Mouse (Mus musculus): ENCODE results near the gene Rhebl1. TPM values are rescaled to one million over a fixed set of nuclear protein-coding genes. Genes with fewer than 3 reads are reported as not detected.

Rhebl1 gene
- polyA plus RNA-seq, 1 experiment from 2014 or later: 9.5 TPM

DNA sequence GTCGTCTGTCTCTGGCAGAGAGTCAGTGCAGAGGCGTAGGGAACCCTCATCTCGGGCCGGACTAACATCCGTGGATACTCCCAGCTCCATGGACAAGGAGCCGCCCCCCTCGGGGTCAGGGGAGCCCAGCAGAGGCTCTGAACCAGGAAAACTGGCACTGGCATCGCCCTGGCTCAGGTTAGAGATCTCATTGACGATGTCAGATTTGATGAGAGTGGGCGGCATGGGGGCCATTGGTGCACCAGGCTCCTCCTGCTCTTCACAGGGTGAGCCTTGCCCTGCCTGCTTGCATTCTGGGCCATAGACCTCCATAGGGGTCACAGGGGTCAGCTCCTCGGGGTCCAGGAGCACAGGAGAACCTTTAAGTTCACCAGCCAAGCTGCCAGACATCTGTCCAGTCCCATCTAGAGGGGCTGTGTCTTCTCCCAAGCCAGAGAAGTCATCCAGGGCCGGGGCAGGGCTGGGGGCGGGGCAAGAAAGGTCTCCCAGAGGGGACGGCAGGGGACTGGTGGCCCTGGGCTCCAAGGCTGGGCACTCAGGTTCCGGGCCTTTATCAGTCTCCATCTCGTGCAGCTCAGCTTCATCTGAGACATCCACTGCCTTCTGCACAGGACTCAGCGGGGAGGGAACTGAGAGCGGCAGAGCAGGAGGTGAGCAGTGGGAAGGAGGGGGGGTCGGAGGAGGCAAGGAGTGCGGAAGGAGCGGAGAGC is 32.5 kb downstream of the Rhebl1 start:
- DNase-seq (no peak), ATAC-seq (ENCODE audit: insufficient read depth) (no peak)
- no peak overlapping the region for H3K4me2 ChIP-seq
- no peak overlapping the region for H3K27ac ChIP-seq (ENCODE audit: low read depth)
- H3K9me3 ChIP-seq (ENCODE audit: low read depth, low read length): no peaks in the 10 kb centered on the region
- no peaks in the 10 kb centered on the region for H3K27me3 ChIP-seq (ENCODE audit: insufficient read depth, low read length)
- WGBS: 84% methylated on average over 21 of the region's 21 CpGs
- TF ChIP-seq CTCF (IDR thresholded peaks at IDR 0.05; ENCODE audit: low read depth): no peak
- H3K4me3 ChIP-seq (ENCODE audit: low read depth, low read length): no peak overlapping the region
- no peaks in the 10 kb centered on the region for H3K4me1 ChIP-seq (ENCODE audit: insufficient read depth)
- H3K36me3 ChIP-seq (ENCODE audit: insufficient read depth): peaks cover 98% of the 10 kb centered on the region
- no peak overlapping the region for H3K9ac ChIP-seq

- TF ChIP-seq CTCF (IDR thresholded peaks at IDR 0.05; ENCODE audit: low read depth): no peak
- Histone ChIP-seq H3K4me2 (no peak overlapping the region), H3K4me3 (ENCODE audit: low read depth, low read length) (no peak overlapping the region), H3K9ac (no peak overlapping the region), H3K27me3 (ENCODE audit: insufficient read depth, low read length) (no peaks in the 10 kb centered on the region), H3K36me3 (ENCODE audit: insufficient read depth) (peaks cover 100% of the 10 kb centered on the region), H3K9me3 (ENCODE audit: low read depth, low read length) (no peaks in the 10 kb centered on the region), H3K27ac (ENCODE audit: low read depth) (no peak overlapping the region), H3K4me1 (ENCODE audit: insufficient read depth) (no peaks in the 10 kb centered on the region)
- ATAC-seq (ENCODE audit: insufficient read depth) (no peak), DNase-seq (no peak)
- 88% methylated on average over 18 of the region's 18 CpGs for WGBS
These were observed 33.4 kb downstream of the Rhebl1 start for GRCm38 (mm10) chr15:98860921-98861320.

GRCm38 (mm10) chr15:98859319-98860043 is 34.9 kb downstream of the Rhebl1 start:
- no peak overlapping the region for H3K4me3 ChIP-seq (ENCODE audit: low read depth, low read length)
- 74% methylated on average over 9 of the region's 9 CpGs for WGBS
- no peak for TF ChIP-seq CTCF (IDR thresholded peaks at IDR 0.05; ENCODE audit: low read depth)
- peaks cover 100% of the 10 kb centered on the region for H3K36me3 ChIP-seq (ENCODE audit: insufficient read depth)
- no peak for ATAC-seq (ENCODE audit: insufficient read depth)
- no peak overlapping the region for H3K27ac ChIP-seq (ENCODE audit: low read depth)
- no peak for DNase-seq
- H3K4me1 ChIP-seq (ENCODE audit: insufficient read depth): no peaks in the 10 kb centered on the region
- H3K4me2 ChIP-seq: no peak overlapping the region
- H3K27me3 ChIP-seq (ENCODE audit: insufficient read depth, low read length): no peaks in the 10 kb centered on the region
- H3K9ac ChIP-seq: no peak overlapping the region
- no peaks in the 10 kb centered on the region for H3K9me3 ChIP-seq (ENCODE audit: low read depth, low read length)

DNA sequence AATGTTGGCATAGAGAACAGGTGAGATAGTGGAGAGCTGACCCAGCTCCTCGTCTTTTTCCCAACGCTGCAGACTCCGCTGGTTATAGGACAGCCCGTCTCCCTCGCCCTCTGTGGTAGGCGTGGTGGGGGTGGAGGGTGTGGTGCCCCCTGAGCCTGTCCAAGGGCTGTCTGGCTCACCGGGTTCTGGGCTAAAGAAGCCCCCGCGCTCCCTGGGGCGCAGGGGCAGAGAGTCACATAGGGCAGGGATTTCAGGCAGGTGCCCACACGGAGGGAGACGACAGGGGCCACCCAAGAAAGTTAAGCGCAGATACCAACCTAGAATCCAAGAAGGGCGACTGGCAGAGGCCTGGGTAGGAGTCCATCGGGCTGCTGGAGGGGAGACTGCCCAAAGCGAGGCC is 40.1 kb downstream of the Rhebl1 start:
- Histone ChIP-seq H3K27ac (ENCODE audit: low read depth) (no peak overlapping the region), H3K27me3 (ENCODE audit: insufficient read depth, low read length) (no peaks in the 10 kb centered on the region), H3K9me3 (ENCODE audit: low read depth, low read length) (no peaks in the 10 kb centered on the region), H3K9ac (no peak overlapping the region), H3K4me3 (ENCODE audit: low read depth, low read length) (no peak overlapping the region), H3K36me3 (ENCODE audit: insufficient read depth) (peaks cover 100% of the 10 kb centered on the region), H3K4me2 (no peak overlapping the region), H3K4me1 (ENCODE audit: insufficient read depth) (no peaks in the 10 kb centered on the region)
- TF ChIP-seq CTCF (IDR thresholded peaks at IDR 0.05; ENCODE audit: low read depth): no peak
- no peak for DNase-seq
- 91% methylated on average over 16 of the region's 16 CpGs for whole genome bisulfite sequencing
- no peak for ATAC-seq (ENCODE audit: insufficient read depth)

GRCm38 (mm10) chr15:98853161-98853937 is 41.0 kb downstream of the Rhebl1 start:
- Histone ChIP-seq H3K9me3 (ENCODE audit: low read depth, low read length) (no peaks in the 10 kb centered on the region), H3K9ac (no peak overlapping the region), H3K36me3 (ENCODE audit: insufficient read depth) (peaks cover 100% of the 10 kb centered on the region), H3K4me1 (ENCODE audit: insufficient read depth) (no peaks in the 10 kb centered on the region), H3K27me3 (ENCODE audit: insufficient read depth, low read length) (no peaks in the 10 kb centered on the region), H3K27ac (ENCODE audit: low read depth) (no peak overlapping the region), H3K4me2 (no peak overlapping the region), H3K4me3 (ENCODE audit: low read depth, low read length) (no peak overlapping the region)
- no peak for TF ChIP-seq CTCF (IDR thresholded peaks at IDR 0.05; ENCODE audit: low read depth)
- WGBS: 90% methylated on average over 28 of the region's 28 CpGs
- no peak for DNase-seq
- ATAC-seq (ENCODE audit: insufficient read depth): no peak

DNA sequence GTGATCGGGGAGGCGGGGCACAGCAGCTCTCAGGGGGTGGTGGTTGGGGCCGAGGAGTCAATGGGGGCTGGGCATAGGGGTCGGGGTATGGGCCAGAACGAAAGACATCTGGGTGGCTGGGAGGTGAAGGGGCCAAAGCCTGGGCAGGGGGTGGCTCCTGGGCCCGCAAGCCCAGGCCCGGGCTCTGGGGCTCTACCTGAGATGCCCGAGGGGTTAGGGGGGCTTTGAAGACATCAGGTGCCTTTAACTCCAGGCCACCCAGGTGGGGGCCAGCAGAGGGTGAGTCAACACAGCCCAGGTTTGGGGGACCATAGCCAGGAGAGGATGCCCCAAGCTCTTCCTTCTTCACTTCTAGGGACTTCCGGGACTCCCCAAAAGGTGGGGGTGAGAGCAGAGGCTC is 41.6 kb downstream of the Rhebl1 start:
- Histone ChIP-seq H3K9ac (no peak overlapping the region), H3K27ac (ENCODE audit: low read depth) (no peak overlapping the region), H3K27me3 (ENCODE audit: insufficient read depth, low read length) (no peaks in the 10 kb centered on the region), H3K36me3 (ENCODE audit: insufficient read depth) (peaks cover 100% of the 10 kb centered on the region), H3K4me2 (no peak overlapping the region), H3K4me1 (ENCODE audit: insufficient read depth) (no peaks in the 10 kb centered on the region), H3K4me3 (ENCODE audit: low read depth, low read length) (no peak overlapping the region), H3K9me3 (ENCODE audit: low read depth, low read length) (no peaks in the 10 kb centered on the region)
- ATAC-seq (ENCODE audit: insufficient read depth) (no peak), DNase-seq (no peak)
- WGBS: 86% methylated on average over 9 of the region's 9 CpGs
- TF ChIP-seq CTCF (IDR thresholded peaks at IDR 0.05; ENCODE audit: low read depth): no peak

DNA sequence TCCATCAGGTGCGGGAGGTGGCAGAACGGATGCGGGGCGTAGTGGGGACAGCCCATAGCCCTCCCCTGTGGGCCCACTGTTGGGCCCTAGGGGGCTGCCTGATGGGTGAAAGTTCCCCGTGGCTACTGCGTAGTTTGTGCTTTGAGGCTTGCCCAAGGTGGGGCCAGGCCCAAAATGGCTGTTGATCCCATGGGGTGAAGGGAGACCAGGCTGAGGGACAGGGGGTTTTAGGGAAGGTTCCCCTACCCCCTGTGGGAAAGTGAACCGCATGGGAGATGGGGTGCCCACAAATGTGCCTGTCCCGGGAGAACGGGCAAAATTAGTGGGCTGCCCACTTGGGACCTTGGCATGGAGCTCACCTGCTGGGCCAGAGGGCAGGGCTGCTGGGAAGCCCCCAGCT is 42.3 kb downstream of the Rhebl1 start:
- WGBS: 91% methylated on average over 9 of the region's 9 CpGs
- no peak overlapping the region for H3K9ac ChIP-seq
- no peak overlapping the region for H3K27ac ChIP-seq (ENCODE audit: low read depth)
- TF ChIP-seq CTCF (IDR thresholded peaks at IDR 0.05; ENCODE audit: low read depth): no peak
- DNase-seq (no peak), ATAC-seq (ENCODE audit: insufficient read depth) (no peak)
- no peak overlapping the region for H3K4me3 ChIP-seq (ENCODE audit: low read depth, low read length)
- no peaks in the 10 kb centered on the region for H3K4me1 ChIP-seq (ENCODE audit: insufficient read depth)
- no peaks in the 10 kb centered on the region for H3K27me3 ChIP-seq (ENCODE audit: insufficient read depth, low read length)
- H3K4me2 ChIP-seq: no peak overlapping the region
- no peaks in the 10 kb centered on the region for H3K9me3 ChIP-seq (ENCODE audit: low read depth, low read length)
- H3K36me3 ChIP-seq (ENCODE audit: insufficient read depth): peaks cover 100% of the 10 kb centered on the region
